Mouse (Mus musculus) ES-Bruce4 (cell line): ENCODE results near the gene Eloa. TPM values are rescaled to one million over a fixed set of nuclear protein-coding genes. Genes with fewer than 3 reads are reported as not detected.

ENCODE experiments used
- H3K27ac ChIP-seq: 2 replicates; pipeline ENCODE4 v1.5.1; 2012; ENCODE audit warnings: low read length, inconsistent platforms; ENCODE audit not compliant: insufficient read depth
- H3K27me3 ChIP-seq: 2 replicates; pipeline ENCODE4 v1.6.1; 2012; ENCODE audit warnings: mild to moderate bottlenecking, low read length, inconsistent platforms; ENCODE audit not compliant: control insufficient read depth, poor library complexity, insufficient read depth, severe bottlenecking
- H3K36me3 ChIP-seq: 2 replicates; pipeline ENCODE4 v1.6.1; 2012; ENCODE audit warnings: inconsistent platforms, mild to moderate bottlenecking, low read length, moderate library complexity; ENCODE audit not compliant: control insufficient read depth, poor library complexity, insufficient read depth, severe bottlenecking
- H3K4me1 ChIP-seq: one replicate; pipeline ENCODE4 v1.8.1; 2011; ENCODE audit warnings: low read length; ENCODE audit not compliant: control insufficient read depth, insufficient read depth
- H3K4me3 ChIP-seq: 2 replicates; pipeline ENCODE4 v1.5.1; 2011; ENCODE audit warnings: low read depth, mild to moderate bottlenecking, low read length
- H3K9ac ChIP-seq: 2 replicates; pipeline ENCODE4 v1.6.1; 2012; ENCODE audit warnings: low read depth, mild to moderate bottlenecking, inconsistent platforms; ENCODE audit not compliant: poor library complexity, severe bottlenecking
- H3K9me3 ChIP-seq: replicated peaks from 2 replicates; pipeline ENCODE4 v1.6.1; 2012; ENCODE audit warnings: mild to moderate bottlenecking, low read length, inconsistent platforms; ENCODE audit not compliant: control insufficient read depth, poor library complexity, insufficient read depth, severe bottlenecking
- CTCF ChIP-seq: IDR thresholded peaks from one replicate; pipeline ENCODE4 v1.8.1; 2011; ENCODE audit warnings: low read depth, low read length
- EP300 ChIP-seq: IDR thresholded peaks from 2 replicates; pipeline ENCODE4 v1.6.1; 2011; ENCODE audit warnings: low read depth, low read length; ENCODE audit not compliant: insufficient read depth
- POLR2A ChIP-seq: IDR thresholded peaks from one replicate; pipeline ENCODE4 v1.8.1; 2011; ENCODE audit warnings: low read length; ENCODE audit not compliant: insufficient read depth
- polyA plus RNA-seq: library from polyadenylated mRNA; stranded (reverse); fragments of >200 nt; gene quantifications from 2 replicates; pipeline ENCODE4 v1.2.4, GENCODE M21; 2011; ENCODE audit warnings: low read depth; ENCODE audit not compliant: missing spikeins, insufficient read depth, insufficient read length

Gene Eloa
- polyA plus RNA-seq, 1 experiment: 22.6 TPM

DNA sequence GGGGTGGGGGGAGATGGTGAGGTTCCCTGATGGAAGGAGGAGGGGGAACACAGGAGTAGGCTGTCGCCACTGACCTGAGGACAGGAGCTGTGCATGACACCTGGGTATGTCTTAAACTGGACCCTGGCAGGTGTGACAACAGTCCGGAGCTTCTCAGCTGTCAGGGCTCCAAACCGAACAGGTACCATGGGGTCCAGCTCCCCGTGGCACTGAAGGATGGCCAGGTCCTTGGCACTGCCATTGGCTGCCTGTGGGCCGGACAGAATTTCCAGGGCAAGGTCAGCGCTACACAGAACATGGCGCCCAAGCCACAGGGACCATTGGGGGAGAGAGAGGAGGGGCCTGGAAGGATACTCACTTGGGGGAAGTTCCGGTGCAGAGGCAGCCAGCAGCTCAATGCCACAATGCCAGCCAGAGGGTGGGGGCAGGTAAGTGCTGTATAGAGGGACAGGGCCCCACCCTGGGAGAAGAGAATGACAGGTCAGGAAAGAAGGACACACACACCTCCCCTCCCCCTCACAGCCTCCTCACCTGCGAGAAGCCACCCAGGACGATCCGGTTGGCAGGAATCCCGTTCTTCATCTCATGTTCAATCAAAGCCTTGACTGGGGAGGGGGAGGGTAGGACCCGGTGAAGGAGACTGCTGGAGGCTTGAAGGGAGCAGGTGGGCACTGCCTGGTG is 52.4 kb downstream of the Eloa start:
- H3K4me1 ChIP-seq: peaks cover 3% of the 10 kb centered on the region
- H3K4me3 ChIP-seq: no peak overlapping the region
- no peaks in the 10 kb centered on the region for H3K9me3 ChIP-seq
- H3K27ac ChIP-seq: no peak overlapping the region
- no peaks in the 10 kb centered on the region for H3K27me3 ChIP-seq
- peaks cover 20% of the 10 kb centered on the region; the same call in 1 of the 2 replicates for H3K36me3 ChIP-seq
- no peak overlapping the region for H3K9ac ChIP-seq
- no peak for TF ChIP-seq CTCF

DNA sequence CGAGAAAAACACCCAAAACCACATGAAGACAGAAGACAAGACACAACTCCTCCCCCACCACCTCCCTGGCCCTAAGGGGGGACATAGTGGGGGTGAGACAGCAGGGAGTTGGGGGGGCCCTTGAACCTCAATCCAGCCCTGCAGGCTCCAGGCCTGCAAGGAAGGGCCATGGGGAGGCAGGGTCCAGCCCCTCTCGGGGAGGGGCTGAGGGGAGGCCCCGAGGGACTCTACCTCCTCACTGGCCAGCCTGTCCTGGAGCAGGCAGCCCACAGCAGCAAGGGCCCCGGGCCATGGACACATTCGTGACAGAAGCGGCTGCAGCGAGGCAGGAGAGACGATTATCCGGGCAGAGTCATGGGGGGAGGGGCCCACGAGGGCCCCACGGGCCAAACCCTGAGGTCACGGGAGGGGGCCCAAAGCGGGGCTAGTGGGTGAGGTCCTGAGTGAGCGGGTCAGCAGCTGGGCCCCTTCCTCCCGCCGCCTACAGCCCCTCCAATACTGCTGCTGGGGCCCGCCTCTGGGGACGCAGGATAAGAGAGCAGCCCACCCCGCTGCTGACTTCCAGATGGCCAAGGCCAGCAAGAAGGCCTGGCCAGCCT is 53.2 kb downstream of the Eloa start:
- no peaks in the 10 kb centered on the region for H3K9me3 ChIP-seq
- no peak overlapping the region for H3K4me3 ChIP-seq
- no peak overlapping the region for H3K27ac ChIP-seq
- H3K4me1 ChIP-seq: peaks cover 3% of the 10 kb centered on the region
- no peak for TF ChIP-seq CTCF
- no peak for TF ChIP-seq EP300
- no peak for TF ChIP-seq POLR2A
- no peaks in the 10 kb centered on the region for H3K27me3 ChIP-seq
- H3K9ac ChIP-seq: no peak overlapping the region
- H3K36me3 ChIP-seq: peaks cover 20% of the 10 kb centered on the region; the same call in 1 of the 2 replicates

DNA sequence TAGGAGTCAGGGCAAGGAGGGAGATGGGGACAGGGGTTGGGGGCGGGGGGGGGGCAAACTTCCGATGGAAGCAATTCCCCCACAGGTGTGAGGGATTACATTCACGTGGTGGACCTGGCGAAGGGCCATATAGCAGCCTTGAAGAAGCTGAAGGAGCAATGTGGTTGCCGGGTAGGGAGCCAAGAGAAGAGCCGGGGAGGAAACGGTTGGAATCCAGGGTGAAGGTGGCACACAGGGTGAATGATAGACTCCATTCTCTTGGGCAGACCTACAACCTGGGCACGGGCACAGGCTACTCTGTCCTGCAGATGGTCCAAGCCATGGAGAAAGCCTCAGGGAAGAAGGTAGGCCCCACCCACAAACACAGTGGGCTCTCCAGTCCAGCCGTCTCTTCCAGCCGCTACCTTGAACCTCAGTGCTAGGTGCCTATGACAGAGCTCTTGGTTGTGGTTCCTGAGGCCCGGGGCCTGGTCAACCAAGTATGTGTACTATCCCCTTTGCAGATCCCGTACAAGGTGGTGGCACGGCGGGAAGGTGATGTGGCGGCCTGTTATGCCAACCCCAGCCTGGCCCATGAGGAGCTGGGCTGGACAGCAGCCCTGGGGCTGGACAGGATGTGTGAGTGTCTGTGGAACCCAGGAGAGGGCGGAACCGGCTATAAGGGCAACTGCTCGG is 54.3 kb downstream of the Eloa start:
- no peaks in the 10 kb centered on the region for H3K9me3 ChIP-seq
- no peak for TF ChIP-seq CTCF
- no peak for TF ChIP-seq POLR2A
- TF ChIP-seq EP300: no peak
- H3K4me3 ChIP-seq: no peak overlapping the region
- H3K27ac ChIP-seq: no peak overlapping the region
- H3K36me3 ChIP-seq: peaks cover 20% of the 10 kb centered on the region; the same call in 1 of the 2 replicates
- H3K9ac ChIP-seq: no peak overlapping the region
- peaks cover 3% of the 10 kb centered on the region for H3K4me1 ChIP-seq
- H3K27me3 ChIP-seq: no peaks in the 10 kb centered on the region

DNA sequence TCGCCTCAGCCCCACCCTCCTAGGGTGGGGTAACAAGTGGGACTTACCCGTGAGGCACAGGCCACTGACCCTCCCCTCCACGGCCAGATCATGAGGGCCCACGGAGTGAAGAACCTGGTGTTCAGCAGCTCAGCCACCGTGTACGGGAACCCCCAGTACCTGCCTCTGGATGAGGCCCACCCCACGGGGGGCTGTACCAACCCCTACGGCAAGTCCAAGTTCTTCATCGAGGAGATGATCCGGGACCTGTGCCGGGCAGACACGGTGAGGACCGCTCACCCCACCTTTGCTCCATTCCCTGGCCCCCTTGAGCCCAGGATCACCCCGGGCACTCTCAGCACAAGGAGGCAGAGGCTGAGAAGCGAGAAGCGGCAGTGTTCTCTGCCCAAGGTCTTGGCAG is 55.3 kb downstream of the Eloa start:
- H3K36me3 ChIP-seq: peaks cover 20% of the 10 kb centered on the region; the same call in 1 of the 2 replicates

DNA sequence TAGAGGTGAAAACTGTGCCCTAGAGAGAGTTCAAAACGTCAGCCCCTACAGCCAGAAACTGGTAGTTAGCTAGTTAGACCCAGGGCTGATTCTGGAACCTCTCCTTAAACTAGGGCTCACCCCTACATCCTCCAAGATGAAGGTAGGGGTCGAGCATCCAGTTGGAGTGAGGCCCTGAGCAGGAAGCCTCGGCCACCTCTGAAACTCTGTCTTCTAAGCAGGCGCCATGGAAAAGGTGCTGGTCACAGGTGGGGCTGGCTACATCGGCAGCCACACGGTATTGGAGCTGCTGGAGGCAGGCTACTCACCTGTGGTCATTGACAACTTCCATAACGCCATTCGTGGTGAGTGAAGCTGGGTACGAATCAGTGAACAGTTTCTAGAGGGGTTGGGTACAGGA is 56.5 kb downstream of the Eloa start:
- Histone ChIP-seq H3K4me1 (no peaks in the 10 kb centered on the region), H3K27me3 (no peaks in the 10 kb centered on the region), H3K4me3 (no peak overlapping the region), H3K36me3 (peaks cover 16% of the 10 kb centered on the region; the same call in 1 of the 2 replicates), H3K9me3 (no peaks in the 10 kb centered on the region), H3K27ac (no peak overlapping the region), H3K9ac (no peak overlapping the region)
- TF ChIP-seq EP300: no peak
- no peak for TF ChIP-seq CTCF
- TF ChIP-seq POLR2A: no peak

More for the DNA sequence above, 55.3 kb downstream of the Eloa start:
- peaks cover 1% of the 10 kb centered on the region for H3K4me1 ChIP-seq
- H3K27ac ChIP-seq: no peak overlapping the region
- TF ChIP-seq CTCF: no peak
- TF ChIP-seq POLR2A: no peak
- TF ChIP-seq EP300: no peak
- H3K27me3 ChIP-seq: no peaks in the 10 kb centered on the region
- H3K4me3 ChIP-seq: no peak overlapping the region
- no peaks in the 10 kb centered on the region for H3K9me3 ChIP-seq
- no peak overlapping the region for H3K9ac ChIP-seq

DNA sequence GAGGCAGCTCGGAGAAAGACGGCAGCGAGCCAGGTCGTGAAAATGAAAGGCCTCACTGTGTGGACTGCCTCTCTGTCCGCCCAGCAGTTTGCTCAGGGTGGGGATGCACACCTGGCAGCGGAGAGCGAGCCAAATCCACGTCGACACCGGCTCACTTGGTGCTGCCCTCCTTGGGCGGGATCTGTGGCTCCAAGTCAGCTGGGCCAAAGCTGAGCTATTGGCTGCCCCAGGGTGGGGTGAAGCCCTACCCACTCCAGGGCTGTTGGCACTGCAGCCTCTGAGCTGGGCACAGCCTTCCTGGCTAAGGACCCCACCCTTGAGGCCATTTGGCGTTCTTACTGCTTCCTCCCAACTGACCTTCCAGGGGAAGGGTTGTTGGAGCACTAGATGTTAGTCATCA is 57.1 kb downstream of the Eloa start:
- peak overlapping the region; percentile 81 for H3K9ac ChIP-seq
- H3K27me3 ChIP-seq: no peaks in the 10 kb centered on the region
- H3K36me3 ChIP-seq: peaks cover 13% of the 10 kb centered on the region; the same call in 1 of the 2 replicates
- H3K9me3 ChIP-seq: no peaks in the 10 kb centered on the region
- H3K27ac ChIP-seq: no peak overlapping the region
- no peaks in the 10 kb centered on the region for H3K4me1 ChIP-seq
- TF ChIP-seq POLR2A (no peak), CTCF (no peak), EP300 (no peak)
- peak overlapping the region; percentile 86 for H3K4me3 ChIP-seq
